Mouse (Mus musculus) cerebellum, adult 9-11 months (tissue): ENCODE measurements around the gene Ncdn.

ENCODE experiments used
- DNase-seq: peaks from one replicate; pipeline ENCODE4 v3.0.0; 2022

Ncdn gene

DNA sequence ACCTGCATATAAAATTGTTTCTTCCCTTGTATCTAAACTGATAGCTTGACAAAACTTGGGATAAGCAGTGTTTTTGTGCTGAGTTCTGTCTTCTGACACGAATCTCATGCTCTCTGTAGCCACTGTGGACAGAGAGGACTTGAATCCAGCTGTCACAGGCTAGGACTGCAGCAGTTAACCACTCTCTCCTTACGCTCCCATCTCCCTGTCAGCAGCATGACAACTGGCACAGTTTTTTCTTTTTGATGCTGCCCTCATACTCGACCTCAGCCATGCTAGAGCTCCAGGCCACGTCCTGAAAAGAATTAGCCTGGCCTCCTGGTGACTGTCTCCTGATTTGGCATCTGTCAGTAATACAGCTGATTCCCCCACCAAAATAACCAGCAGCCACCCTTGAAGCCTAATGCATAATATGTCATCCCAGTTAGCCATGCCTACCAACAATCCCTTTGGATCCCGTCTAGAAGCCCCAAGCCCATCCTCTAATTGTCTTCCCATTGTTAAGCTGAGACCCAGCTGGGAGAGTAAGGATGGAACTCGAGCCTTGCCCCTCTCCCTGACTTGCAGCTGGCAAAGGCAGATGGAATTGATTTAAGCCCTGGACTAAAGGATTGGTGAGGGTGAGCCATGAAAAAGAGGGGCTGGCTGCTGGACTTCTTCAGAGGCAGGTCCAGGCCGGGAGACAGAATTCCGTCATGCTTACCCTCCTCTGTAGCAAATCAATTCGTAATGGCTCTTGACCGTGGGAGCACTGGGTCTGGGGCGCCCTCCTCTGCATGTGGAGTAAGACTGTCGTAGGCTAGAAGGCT is 46.4 kb downstream of the Ncdn start:
- DNase-seq = no peak

DNA sequence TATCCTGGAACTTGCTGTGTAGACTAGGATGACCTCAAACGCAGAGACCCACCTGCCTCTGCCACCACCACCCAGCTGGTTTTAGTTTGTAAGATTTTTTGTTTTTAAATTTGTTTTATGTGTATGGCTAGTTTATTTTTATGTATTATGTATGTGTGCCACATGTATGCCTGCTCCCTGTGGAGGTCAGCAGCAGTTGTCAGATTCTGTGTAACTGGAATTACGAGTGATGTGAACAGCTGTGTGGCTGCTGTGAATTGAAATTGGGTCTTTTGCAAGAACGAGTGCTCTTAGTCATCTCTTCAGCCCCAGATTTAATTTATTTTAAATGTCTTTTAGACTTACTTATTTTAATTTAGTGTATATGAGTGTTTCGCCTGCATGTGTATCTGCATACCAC is 56.3 kb downstream of the Ncdn start:
- DNase-seq = no peak
